Mouse (Mus musculus) brain, embryonic 14.5 days (tissue): ENCODE results near the gene Hoxa5.

Experiments used
- CTCF ChIP-seq: fragments of 200-500 bp; IDR thresholded peaks from 2 replicates; pipeline ENCODE4 v1.5.1; 2012; ENCODE audit warnings: inconsistent platforms, mild to moderate bottlenecking, moderate library complexity, borderline replicate concordance; ENCODE audit not compliant: insufficient read depth, insufficient read length; ENCODE audit errors: extremely low read depth
- POLR2A ChIP-seq: fragments of 200-500 bp; IDR thresholded peaks from 2 replicates; pipeline ENCODE4 v1.6.1; 2012; ENCODE audit warnings: mild to moderate bottlenecking, inconsistent platforms, borderline replicate concordance; ENCODE audit not compliant: poor library complexity, insufficient read depth, insufficient read length, severe bottlenecking; ENCODE audit errors: extremely low read depth

DNA sequence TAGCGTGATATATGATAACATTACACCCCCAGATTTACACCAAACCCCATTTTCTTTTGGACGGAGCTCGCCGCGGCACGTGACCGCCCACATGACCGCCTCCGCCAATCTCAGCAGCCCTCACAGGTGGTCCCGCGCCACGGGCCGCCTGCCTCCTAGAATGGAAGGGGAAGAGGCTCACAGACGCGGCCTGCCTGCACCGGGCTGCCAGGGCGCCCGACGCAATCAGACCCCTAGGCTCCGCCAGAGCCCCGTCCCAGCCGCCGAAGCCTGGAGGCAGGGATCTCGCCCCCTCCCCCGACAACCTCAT is 13.0 kb upstream of the Hoxa5 start:
- no peak for TF ChIP-seq CTCF
- no peak for TF ChIP-seq POLR2A
